Mouse (Mus musculus): ENCODE measurements at regions not wholly inside any gene's neighbourhood (a gene's known extent, or its start where the extent isn't known, plus 50 kb on each side); places are given as distances from the start of the nearest gene placed in this dataset.

GRCm38 (mm10) chr14:14513498-14513897 is 112.4 kb downstream of the Olfr721-ps1 start:
- TF ChIP-seq CTCF (conservative IDR thresholded peaks at IDR 0.05 in 1 of 2, IDR thresholded peaks at IDR 0.05 in 1 of 2; ENCODE audit: low read depth in 2 of 2, low read length in 2 of 2) (no peak), MAX (IDR thresholded peaks at IDR 0.05; ENCODE audit: low read length) (no peak), POLR2A (IDR thresholded peaks at IDR 0.05; ENCODE audit: low read depth, low read length) (no peak), SMC3 (IDR thresholded peaks at IDR 0.05; ENCODE audit: low read depth, low read length) (no peak), NELFE (IDR thresholded peaks at IDR 0.05; ENCODE audit: low read depth, low read length) (no peak), HCFC1 (IDR thresholded peaks at IDR 0.05; ENCODE audit: low read depth, low read length) (no peak), TBP (conservative IDR thresholded peaks at IDR 0.05; ENCODE audit: low read depth, low read length) (no peak), MYC (IDR thresholded peaks at IDR 0.05; ENCODE audit: low read depth, low read length) (no peak), E2F4 (IDR thresholded peaks at IDR 0.05; ENCODE audit: insufficient replicate concordance, low read depth, low read length) (no peak), SIN3A (IDR thresholded peaks at IDR 0.05; ENCODE audit: low read length) (no peak), POLR2AphosphoS2 (IDR thresholded peaks at IDR 0.05; ENCODE audit: low read depth, low read length) (no peak), JUND (conservative IDR thresholded peaks at IDR 0.05; ENCODE audit: low read depth, low read length) (no peak), CHD1 (IDR thresholded peaks at IDR 0.05; ENCODE audit: low read depth, low read length) (no peak), MXI1 (IDR thresholded peaks at IDR 0.05; ENCODE audit: low read depth, low read length) (no peak)
